Mouse (Mus musculus): ENCODE measurements around the gene Chd3.

Chd3 gene

DNA sequence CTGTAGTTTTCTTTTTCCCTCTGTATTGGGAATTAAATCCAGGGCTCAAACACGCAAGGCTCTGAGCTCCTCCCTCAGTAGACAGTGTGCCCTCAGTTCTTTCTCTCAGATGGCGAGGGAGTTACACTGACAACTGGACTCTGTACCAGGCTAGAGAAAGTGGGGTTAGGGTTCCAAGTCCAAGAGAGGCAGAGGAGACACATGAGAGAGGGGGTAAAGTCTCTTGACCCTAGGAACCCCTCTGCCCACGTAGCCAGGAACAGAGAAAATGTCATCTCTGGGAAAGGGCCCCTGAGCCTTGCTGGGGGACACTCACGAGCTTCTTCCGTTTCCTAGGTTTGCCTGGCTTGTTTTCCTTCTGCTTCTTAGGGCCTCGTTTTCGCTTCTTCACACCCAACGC lies 4.8 kb downstream of the Chd3 start:
- peak; percentile 90 for DNase-seq

DNA sequence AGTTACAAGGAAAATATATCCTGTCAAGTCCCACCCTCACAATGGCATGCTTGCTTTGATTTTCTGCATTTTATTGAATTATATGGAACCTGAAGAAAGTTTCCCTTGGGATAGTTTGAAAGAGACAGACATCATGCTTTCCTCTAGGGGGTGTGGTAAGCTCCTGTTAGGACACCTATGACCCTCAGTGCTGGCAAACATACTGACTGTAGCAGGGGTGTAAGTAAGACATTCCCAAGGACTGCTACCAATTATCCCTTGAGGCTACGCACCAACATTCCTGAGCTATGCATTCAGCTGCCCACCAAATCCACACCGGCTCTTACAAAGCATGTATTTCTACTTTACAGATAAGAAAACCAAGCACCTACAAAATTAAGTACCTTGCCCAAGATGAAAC lies 6.7 kb downstream of the Chd3 start:
- peak; percentile 54 for DNase-seq

DNA sequence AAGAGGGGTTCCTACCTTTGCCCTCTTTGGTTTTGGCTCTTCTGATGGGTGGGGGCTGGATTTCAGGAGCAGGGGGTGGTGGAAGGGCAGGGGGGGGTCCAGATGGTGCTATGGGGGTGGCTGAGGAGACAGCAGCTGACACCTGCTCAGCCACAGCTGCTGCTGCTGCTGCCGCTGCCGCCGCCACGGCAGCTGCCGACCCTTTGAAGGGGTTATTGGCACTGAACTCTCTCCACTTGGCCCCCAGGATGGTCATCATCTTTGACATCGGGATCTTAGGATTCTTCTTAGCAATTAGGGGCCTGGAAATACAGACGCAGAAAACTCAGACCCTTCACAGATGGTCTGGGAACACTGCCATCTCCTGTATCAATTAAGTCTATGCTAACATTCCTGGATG lies 7.2 kb downstream of the Chd3 start:
- no peak for DNase-seq

DNA sequence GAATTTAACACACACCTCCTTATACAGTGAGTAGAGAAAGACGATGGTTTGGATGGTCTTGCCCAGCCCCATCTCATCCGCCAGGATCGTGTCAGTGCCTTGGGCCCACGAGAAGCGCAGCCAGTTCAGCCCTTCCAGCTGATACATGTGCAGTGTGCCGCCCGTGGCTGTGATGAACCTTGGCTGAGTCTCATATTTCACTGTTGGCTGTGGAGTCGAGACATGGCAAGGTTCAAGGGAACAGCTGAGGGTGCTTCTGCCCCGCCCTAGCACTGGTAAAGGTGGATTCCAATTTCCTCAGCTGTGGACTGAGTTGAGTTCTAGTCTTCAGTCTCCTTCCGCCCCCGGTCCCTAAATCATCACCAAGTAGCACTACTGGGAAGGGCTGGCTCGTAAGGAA lies 11.5 kb downstream of the Chd3 start:
- no peak for DNase-seq

DNA sequence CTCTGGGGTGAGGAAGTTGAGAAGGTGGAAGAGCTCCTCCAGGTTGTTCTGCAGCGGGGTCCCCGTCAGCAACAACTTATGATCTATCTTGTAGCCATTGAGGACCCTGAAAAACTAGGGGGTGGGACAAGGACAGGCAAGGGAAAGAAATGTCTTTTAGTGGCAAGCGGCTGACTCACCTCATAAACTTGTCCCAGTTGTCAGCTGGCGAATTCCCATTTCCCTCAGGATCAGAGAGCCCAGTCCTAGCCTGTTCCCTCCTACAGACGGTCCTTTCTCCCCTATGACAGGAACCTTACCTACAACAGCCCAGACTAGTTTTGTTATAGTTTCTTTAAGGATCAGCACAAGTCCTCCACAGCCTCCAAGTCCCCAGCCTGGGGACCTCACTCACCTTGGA lies 12.7 kb downstream of the Chd3 start:
- no peak for DNase-seq

DNA sequence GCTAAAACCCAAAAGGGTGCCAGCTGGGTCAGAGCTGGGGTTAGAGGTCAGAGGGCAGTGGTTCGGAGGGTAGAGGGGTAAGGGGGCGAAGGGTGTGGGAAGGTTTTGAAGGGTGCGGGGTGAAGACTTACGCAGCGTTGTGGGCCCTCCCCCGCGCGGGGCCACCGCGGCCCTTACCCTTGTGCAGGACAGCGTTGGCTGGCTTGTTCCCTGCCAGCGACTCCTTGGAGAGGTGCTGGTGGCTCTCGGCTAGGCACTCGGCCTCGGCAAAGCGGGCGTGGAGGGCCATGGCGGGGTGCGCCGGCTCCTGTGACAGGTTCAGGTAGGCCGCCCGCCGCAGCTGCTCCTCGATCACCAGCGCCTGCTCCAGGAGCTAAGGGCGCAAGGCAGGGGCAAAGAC lies 22.8 kb downstream of the Chd3 start:
- DNase-seq: no peak

DNA sequence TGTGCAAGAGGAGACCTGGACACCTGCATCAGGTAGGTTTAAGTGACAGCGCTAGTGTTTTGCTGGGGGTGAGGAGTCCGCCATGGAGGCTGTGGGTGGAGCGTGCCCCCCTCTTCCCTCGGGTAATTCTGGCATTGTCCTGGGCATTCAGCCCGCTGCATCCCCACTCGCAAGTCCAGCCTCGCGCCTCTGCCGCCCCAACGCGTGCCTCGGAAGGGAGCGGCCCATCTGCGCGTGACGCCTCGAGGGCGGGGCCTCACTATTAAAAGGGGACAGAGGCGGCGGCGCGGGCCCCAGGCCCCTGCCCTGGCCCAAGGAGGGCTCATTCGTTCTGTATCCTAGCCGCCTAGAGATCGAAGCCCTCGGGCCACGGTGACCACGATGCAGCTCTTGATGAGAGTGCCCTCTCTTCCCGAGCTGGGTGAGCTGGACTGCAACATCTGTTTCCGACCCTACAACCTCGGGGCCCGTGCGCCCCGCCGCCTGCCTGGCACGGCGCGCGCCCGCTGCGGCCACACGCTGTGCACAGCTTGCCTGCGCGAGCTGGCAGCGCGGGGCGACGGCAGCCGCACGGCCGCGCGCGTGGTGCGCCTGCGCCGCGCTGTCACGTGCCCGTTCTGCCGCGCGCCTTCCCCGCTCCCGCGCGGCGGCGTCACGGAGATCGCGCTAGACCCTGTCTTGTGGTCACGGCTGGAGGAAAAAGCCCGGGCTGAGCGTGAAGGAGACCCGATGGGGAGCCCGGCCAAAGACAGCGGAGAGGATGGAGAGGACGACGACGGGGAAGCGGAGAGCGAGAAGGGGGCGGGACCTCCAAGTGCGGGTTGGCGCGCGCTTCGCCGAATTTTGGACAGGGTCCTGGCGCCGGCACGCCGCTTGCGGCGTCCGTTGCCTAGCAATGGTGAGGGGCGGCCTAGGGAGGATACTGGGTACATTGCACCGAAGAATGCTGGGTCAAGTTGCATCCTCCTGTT lies 28.8 kb downstream of the Chd3 start, which contains the start of gene Rnf227:
Gene Rnf227 (plus strand): TSS at position 301 of the 971 bp plus-strand sequence.
- DNase-seq: peak; percentile 50

DNA sequence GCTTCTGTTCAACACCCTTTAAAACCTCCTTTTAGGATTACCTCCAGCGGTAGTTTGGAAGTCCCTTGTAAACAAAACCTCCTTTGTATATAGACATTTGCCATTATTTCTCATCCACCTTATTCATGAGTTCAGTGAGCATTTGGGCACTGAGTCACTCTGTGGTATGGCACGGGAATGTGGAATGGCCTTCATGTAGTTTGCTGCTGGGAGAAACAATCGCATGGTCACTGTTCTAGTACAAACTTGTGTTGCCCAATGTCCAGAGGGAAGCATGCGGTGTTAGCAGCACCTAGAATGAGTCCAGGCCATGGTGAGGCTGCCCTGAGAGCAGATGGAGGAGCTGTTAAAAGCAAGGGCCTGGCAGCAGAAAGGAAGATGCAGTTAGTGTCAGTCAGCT lies 34.4 kb downstream of the Chd3 start:
- no peak for DNase-seq

DNA sequence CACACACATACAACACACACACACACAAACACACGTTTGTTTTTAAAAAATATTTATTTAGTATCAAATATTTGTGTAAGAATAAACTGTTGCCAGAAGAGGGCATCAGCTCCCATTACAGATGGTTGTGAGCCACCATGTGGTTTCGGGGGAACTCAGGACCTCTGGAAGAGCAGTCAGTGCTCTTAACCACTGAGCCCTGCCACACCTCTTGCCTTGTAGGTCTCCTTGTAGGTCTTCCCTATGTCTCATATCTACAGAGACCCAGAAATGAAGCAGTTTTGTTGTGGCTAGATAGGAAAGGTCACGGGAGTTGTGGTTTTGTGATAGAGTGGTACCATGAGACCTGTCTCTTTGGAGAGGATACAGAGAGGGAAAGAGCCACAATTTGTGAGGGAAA lies 35.3 kb downstream of the Chd3 start:
- DNase-seq: no peak

DNA sequence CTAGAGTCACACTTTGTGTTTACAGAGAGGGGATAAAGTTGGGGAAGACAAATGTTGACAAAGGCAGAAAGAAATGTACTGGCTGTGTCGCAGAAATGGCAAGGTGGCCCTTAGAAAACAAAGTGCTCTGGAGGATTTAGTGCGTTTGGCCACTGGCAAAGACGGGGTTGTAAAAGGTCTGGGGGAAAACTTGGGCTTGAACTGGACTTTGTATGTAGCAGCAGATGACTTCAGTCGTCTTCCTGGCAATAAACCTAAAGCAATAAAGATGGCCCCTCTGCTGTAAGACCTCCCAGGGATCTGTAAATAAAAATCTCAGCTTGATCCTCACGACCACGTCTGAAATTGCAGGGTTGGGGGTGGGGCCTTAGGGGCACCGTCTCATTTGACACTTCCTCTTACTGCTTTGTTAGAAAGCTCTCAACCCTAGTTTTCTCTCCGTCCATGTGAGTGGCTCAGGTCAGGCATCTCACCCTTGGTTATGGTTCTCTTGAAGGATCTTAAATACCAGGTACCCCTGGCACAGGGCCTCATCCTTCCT lies 36.4 kb downstream of the Chd3 start:
- no peak for DNase-seq

DNA sequence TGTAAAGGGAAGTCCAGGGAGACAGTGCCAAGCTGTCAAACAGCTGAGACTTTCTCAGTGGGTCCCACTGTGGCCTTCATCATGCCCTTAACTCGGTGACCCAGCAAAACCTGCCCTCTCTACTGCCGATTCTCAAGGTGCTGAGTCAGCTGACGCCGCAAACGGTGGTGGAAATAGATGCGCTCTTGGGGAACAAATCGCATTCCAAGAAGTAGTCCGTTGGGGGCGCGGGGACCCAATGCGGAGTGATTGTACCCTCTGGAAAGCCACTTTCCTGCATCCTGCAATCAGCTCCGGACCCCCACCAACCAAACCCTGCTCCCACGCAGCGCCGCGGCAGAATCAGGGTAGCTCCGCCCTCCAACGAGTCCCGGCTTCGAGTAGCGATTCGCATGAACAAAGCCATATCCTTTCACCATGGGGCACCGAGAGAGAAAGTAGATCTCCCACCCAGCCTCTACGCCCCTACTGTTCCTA lies 37.2 kb downstream of the Chd3 start:
- DNase-seq: peak; percentile 64

DNA sequence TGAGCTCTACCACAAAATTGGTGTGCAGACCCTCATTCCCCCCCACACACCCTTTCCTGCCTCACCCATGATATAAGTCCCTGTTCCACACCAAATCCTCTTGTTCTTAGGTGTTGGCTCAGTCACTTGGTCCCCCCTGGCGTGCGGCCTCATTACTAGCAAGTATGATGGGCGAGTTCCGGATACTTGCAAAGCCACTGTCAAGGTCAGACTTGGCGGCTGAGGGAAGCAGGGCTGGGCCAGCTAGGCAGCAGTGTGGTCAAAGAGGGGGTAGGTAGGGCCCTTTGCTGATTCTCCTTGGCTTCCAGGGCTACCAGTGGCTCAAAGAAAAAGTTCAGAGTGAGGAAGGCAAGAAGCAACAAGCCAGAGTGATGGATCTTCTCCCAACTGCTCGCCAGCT lies 38.1 kb downstream of the Chd3 start:
- DNase-seq: no peak

DNA sequence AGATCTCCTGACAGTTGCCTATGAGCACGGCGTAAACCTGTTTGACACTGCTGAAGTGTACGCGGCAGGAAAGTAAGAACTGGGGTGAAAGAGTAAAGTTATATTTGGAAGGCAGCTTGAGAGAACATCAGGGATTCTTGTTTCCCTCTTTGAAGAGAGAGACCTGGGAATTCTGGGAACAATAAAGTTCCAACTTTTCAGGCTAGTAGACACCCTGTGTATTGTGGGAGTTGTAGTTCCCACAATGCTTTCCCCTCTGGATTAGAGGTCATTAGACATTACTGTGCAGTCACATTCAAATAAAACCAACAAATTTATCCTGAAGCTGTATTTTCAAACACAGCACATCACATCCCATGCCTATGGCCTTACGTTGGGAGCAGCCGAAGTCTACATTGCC lies 40.7 kb downstream of the Chd3 start:
- no peak for DNase-seq

DNA sequence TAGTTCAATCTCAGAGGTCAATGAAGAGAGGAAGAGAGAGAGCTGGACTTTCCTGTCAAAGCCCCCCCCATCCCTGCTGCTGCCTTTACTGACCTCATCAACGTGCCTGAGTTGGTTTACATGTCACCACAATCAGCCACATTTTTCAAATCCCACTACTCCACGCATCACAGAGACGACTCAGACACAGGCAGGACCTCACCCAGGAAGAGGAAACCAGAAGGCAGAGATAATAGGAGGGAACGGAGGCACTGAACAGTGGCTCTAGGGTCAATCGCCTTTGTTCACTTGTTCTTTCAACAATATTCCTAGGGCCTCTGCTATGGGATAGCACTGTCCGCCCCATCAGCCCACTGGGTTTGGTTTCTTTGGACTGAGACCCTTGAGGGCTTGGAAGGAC lies 41.6 kb downstream of the Chd3 start:
- no peak for DNase-seq

DNA sequence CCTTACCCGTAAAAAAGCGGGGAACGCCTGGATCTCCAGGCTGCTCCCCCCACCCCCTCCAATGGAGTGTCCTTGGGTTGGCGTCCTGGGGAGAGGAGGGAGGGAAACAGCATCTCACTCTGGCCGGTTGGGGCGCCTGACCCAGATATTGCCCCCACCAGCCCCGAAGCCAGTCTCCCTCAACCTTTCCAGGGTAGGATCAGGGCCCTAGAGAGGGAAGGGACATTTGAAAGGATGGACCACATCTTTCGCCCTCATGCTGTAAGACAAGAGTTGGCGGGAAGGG lies 42.1 kb downstream of the Chd3 start:
- no peak for DNase-seq

DNA sequence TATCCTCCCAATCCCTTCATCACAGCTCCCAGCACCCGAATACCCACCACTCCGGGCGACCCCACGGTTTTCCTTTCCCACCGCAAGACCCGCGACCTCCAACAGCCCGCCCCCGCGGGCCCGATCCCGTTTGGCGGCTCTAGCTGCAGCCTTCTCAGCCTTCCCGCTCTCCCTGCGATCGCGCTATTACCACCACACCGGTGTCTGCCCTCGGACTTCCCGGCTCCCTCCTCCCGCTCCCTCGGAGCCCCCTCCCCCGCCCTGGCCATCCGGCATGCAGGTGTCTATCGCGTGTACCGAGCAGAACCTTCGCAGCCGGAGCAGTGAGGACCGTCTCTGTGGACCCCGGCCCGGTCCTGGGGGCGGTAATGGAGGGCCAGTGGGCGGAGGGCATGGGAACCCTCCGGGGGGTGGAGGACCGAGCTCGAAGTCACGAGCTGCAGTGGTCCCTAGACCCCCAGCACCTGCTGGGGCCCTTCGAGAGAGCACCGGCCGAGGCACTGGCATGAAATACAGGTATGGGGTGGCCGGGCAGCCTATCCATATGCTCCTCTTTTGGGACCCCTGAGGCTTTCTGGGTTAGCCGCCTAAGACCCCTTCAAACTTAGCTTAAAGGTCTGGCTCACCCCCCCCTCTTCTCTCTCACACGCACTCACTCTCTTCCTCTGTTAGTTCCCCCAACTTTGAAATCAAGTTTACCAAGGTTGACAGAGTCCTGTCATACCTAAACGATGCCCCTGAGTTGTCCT lies 42.6 kb downstream of the Chd3 start:
- DNase-seq: no peak

DNA sequence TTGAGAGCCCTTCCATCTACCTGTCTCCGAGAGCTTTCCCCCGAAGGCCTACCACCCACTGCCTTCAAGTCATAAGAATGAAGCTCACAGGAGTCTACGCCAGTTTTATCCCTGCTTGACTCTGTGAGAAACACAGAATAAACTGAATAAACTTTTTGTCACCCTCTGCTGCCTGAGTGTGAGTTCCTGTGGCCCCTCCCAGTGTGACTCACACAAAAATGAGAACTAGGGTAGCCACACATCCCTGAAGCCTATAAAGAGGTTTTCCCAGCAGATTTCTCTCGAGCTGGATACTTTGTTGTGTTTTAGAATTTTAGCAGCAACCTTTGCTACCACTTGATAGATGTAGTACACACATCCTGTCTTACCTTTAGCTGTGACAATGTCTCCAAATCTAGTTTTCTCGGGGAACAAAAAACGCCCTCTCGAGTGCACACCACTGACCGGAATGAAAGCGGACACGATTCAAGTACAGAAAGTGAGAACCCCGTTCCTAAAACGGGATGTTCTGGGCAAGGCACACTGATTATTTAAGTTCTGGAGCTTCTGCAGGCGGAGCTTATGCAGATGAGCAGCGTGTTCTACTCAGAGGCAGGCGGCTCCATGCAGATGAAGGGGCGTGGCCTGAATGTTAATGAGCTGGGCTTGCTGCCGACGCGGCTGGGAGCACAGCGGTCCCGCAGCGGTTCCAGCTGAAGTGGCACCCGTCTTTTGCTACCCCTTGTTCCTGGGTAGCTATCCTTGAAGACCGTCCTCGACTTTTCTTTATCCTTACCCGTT lies 43.4 kb downstream of the Chd3 start, which contains the start of gene Kcnab3:
Gene Kcnab3 (plus strand): TSS at position 631 of the 780 bp plus-strand sequence.
- DNase-seq: peak; percentile 91

DNA sequence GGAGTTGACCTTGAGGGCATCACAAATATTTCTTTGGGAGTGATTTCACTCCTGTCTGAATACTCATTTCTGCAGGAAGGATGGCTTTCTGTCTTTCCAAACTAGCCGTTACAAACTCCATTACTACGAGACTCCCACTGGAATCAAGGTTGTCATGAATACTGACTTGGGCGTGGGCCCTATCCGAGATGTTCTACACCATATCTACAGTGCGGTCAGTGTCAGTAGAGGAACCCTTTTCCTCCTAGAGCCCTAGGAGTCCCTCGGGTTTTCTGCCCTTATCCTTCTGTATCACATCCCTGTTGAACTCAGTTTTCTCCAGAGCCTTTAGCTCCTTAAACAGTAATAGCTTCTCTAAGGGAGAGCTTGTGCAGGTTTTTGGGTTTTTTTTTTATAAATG lies 44.5 kb downstream of the Chd3 start:
- no peak for DNase-seq

DNA sequence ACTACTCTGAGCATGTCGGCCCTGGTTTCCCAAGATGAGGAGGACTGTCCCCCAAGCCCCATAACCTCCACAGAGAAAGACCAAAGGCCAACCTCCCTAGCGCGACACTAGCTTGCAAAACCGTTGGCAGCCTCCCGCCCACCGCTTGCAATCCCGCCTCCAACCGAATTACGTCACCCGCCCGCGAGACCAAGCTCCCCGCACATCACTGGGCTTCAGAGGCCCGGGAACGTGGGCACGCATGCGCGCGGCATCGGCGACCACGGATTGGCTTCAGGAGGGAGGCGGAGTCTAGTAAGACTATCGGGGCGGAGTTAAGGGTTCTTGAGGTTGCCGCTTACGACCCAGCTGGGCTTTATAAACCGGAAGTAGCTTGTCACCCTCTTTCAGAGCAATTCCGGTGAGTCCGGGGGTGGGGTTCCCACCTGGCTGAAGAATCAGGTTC lies 45.5 kb downstream of the Chd3 start, which contains the start of the genes Cntrob and Trappc1:
Gene Cntrob (minus strand): TSS at position 109 of the 445 bp plus-strand sequence.
Gene Trappc1 (plus strand): TSS at position 314 of the 445 bp plus-strand sequence.
- peak; percentile 99 for DNase-seq

DNA sequence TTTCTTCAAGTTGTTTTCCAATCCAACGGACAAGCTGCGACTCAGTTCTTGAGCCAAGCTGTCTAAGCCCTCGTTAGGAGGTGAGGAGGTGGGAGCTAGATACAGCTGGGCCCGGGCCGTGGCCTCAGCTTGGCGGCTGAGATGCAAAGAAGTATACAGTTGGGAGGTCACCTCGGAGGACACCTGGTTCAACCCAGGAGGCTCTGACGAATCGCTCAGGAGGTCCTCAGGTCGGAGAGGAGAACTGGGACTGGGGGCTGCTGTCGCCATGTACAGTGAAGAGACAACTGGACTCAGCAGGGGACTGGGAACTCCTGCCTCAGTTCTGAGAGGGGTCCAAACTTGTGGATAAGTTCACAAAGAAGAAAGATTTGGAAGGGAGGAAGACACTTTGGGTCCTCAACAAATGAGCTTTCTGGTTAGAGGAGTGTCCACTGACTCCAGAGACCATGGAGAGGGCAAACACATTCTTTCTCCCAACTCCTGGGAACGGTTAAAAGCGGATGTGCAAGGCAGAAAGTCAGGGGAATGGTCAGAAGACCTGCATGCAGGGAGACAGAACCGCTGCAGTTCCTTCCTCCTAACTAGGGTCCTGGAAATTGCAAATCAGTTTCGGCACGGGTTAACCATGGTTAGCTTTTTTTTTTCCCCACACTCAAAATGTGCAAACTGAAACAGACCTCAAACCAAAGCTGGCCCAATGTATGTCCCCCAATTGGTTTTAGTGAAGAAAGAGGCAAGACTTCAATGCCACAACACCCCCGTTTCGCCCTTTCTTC lies 46.3 kb downstream of the Chd3 start:
- DNase-seq: no peak

DNA sequence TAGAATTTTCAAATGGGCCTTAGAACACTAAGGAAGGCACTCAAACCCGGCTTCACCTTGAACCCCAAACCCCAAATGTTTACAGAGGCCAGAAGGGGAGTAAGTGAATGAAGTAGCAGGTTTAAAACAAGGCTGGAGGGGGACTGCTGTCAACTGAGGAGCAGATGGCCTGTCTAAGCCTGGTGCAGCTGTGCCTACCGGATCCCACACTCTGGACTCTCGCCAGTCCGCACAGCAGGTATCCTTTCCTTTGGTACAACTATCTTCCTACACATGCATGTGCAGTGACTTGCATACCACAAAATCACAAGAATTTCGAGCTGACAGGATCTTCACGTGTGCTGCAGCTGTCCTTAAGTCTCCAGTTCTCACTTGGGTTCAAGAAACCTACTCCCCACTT lies 47.2 kb downstream of the Chd3 start:
- no peak for DNase-seq

DNA sequence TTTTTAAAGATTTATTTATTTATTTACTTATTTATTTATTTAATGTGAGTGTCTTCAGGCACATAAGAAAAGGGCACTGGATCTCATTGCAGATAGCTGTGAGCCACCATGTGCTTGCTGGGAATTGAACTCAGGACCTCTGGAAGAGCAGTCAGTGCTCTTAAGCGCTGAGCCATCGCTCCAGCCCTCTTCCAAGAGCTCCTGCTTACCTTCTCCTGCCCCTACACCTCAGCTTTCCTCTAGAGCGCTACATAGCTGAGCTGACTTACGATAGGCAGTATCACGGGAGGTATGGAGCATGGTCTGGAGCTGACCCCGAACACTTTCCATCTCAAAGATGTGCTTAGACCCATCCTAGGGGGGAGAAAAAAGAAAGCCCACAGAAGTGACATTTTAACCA lies 47.6 kb downstream of the Chd3 start:
- DNase-seq: no peak
